Mouse (Mus musculus) T-cell, adult 2 months (primary cell): ENCODE measurements around the gene Zfp598.
"Not testable (repeated sequence)": the region's sequence is repeated elsewhere in the genome, so short reads cannot be mapped to it uniquely, and the experiment has no call there.

Source experiments
- DNase-seq: peaks from one replicate; pipeline ENCODE4 v3.0.0; 2022; ENCODE audit warnings: low spot score

The Zfp598 gene

GRCm38 (mm10) chr17:24687599-24687998 is 18.1 kb downstream of the Zfp598 start:
- DNase-seq = no peak

GRCm38 (mm10) chr17:24689251-24690081 is 20.0 kb downstream of the Zfp598 start, which contains the start of gene Syngr3:
TSS of gene Syngr3 (minus strand) at chr17:24689955.
- no peak for DNase-seq

GRCm38 (mm10) chr17:24692385-24692784 is 22.9 kb downstream of the Zfp598 start:
- DNase-seq = no peak

GRCm38 (mm10) chr17:24695326-24696010 is 26.0 kb downstream of the Zfp598 start:
- DNase-seq = no peak

- DNase-seq = peak; percentile 74
These were observed 26.7 kb downstream of the Zfp598 start, which contains the start of the genes Gfer and Noxo1 for GRCm38 (mm10) chr17:24696011-24696697. TSS of gene Gfer (minus strand) at chr17:24696156. TSS of gene Noxo1 (plus strand) at chr17:24696234.

- no peak for DNase-seq
These were observed 28.5 kb downstream of the Zfp598 start for GRCm38 (mm10) chr17:24697985-24698384.

GRCm38 (mm10) chr17:24698715-24699114 is 29.2 kb downstream of the Zfp598 start:
- DNase-seq = no peak

- no peak for DNase-seq
These were observed 30.0 kb downstream of the Zfp598 start for GRCm38 (mm10) chr17:24699473-24699872.

- no peak for DNase-seq
These were observed 31.8 kb downstream of the Zfp598 start for GRCm38 (mm10) chr17:24701251-24701650.

- no peak for DNase-seq
These were observed 36.3 kb downstream of the Zfp598 start for GRCm38 (mm10) chr17:24705821-24706220.

- peak; percentile 92 for DNase-seq
These were observed 37.7 kb downstream of the Zfp598 start, which contains the start of gene Tbl3 for GRCm38 (mm10) chr17:24706982-24707800. TSS of gene Tbl3 (minus strand) at chr17:24707660.

- peak; percentile 30 for DNase-seq
These were observed 38.4 kb downstream of the Zfp598 start for GRCm38 (mm10) chr17:24707801-24708425.

GRCm38 (mm10) chr17:24708646-24709045 is 39.2 kb downstream of the Zfp598 start:
- no peak for DNase-seq

GRCm38 (mm10) chr17:24715556-24715955 is 46.1 kb downstream of the Zfp598 start:
- no peak for DNase-seq

- no peak for DNase-seq
These were observed 46.7 kb downstream of the Zfp598 start for GRCm38 (mm10) chr17:24716166-24716682.

GRCm38 (mm10) chr17:24717943-24718342 is 48.5 kb downstream of the Zfp598 start, which contains the start of the genes Rnf151 and Rps2:
TSS of gene Rnf151 (minus strand) at chr17:24718063.
TSS of gene Rps2 (plus strand) at chr17:24718116.
- DNase-seq = no peak

- DNase-seq = not testable (repeated sequence)
These were observed 49.5 kb downstream of the Zfp598 start for GRCm38 (mm10) chr17:24718938-24719337.

GRCm38 (mm10) chr17:24719494-24720222 is 50.2 kb downstream of the Zfp598 start:
- DNase-seq = peak; percentile 98

- DNase-seq = not testable (repeated sequence)
These were observed 51.1 kb downstream of the Zfp598 start for GRCm38 (mm10) chr17:24720616-24721015.
